Mouse (Mus musculus): Measurements from ENCODE around the gene Car15.

The Car15 gene

GRCm38 (mm10) chr16:17833681-17834399 is 4.3 kb downstream of the Car15 start:
- in situ Hi-C loops (cut with MboI, MseI), result no loop called here

- in situ Hi-C loops (cut with MboI, MseI), result no loop called here
Measured at GRCm38 (mm10) chr16:17833321-17833680, 4.9 kb downstream of the Car15 start.

- in situ Hi-C loops (cut with MboI, MseI), result no loop called here
Measured at GRCm38 (mm10) chr16:17832821-17833220, 5.3 kb downstream of the Car15 start, which contains the start of gene B830017H08Rik. B830017H08Rik (plus strand) TSS chr16:17833121.

GRCm38 (mm10) chr16:17831781-17832180 is 6.4 kb downstream of the Car15 start:
- in situ Hi-C loops (cut with MboI, MseI), result no loop called here

- in situ Hi-C loops (cut with MboI, MseI), result no loop called here
Measured at GRCm38 (mm10) chr16:17830385-17831178, 7.6 kb downstream of the Car15 start.

- in situ Hi-C loops (cut with MboI, MseI), result no loop called here
Measured at GRCm38 (mm10) chr16:17828867-17829266, 9.3 kb downstream of the Car15 start.

GRCm38 (mm10) chr16:17828229-17828628 is 9.9 kb downstream of the Car15 start:
- in situ Hi-C loops (cut with MboI, MseI), result no loop called here

GRCm38 (mm10) chr16:17826500-17826899 is 11.7 kb downstream of the Car15 start:
- in situ Hi-C loops (cut with MboI, MseI), result no loop called here

GRCm38 (mm10) chr16:17816528-17816927 is 21.6 kb downstream of the Car15 start:
- in situ Hi-C loops (cut with MboI, MseI), result no loop called here

GRCm38 (mm10) chr16:17815411-17816402 is 22.5 kb downstream of the Car15 start:
- in situ Hi-C loops (cut with MboI, MseI), result no loop called here

- in situ Hi-C loops (cut with MboI, MseI), result no loop called here
Measured at GRCm38 (mm10) chr16:17813173-17813572, 25.0 kb downstream of the Car15 start.

GRCm38 (mm10) chr16:17812120-17812519 is 26.0 kb downstream of the Car15 start:
- in situ Hi-C loops (cut with MboI, MseI), result no loop called here

GRCm38 (mm10) chr16:17809711-17810110 is 28.5 kb downstream of the Car15 start:
- in situ Hi-C loops (cut with MboI, MseI), result loop anchor here in 1 of 2 experiments (5.0 kb wide), 1 partner anchor 77 kb away; the partner anchor contains the start of gene Med15

GRCm38 (mm10) chr16:17809125-17809524 is 29.0 kb downstream of the Car15 start:
- in situ Hi-C loops (cut with MboI, MseI), result loop anchor here in 1 of 2 experiments (5.0 kb wide), 1 partner anchor 77 kb away; the partner anchor contains the start of gene Med15

GRCm38 (mm10) chr16:17807192-17808009 is 30.8 kb downstream of the Car15 start:
- in situ Hi-C loops (cut with MboI, MseI), result loop anchor here in 1 of 2 experiments (5.0 kb wide), 1 partner anchor 75 kb away; the partner anchor contains the start of gene Med15

- in situ Hi-C loops (cut with MboI, MseI), result loop anchor here in 1 of 2 experiments (5.0 kb wide), 1 partner anchor 74 kb away; the partner anchor contains the start of gene Med15
Measured at GRCm38 (mm10) chr16:17806581-17807191, 31.5 kb downstream of the Car15 start.

GRCm38 (mm10) chr16:17804982-17805381 is 33.2 kb downstream of the Car15 start:
- in situ Hi-C loops (cut with MboI, MseI), result loop anchor here in 1 of 2 experiments (5.0 kb wide), 1 partner anchor 73 kb away; the partner anchor contains the start of gene Med15

GRCm38 (mm10) chr16:17804449-17804912 is 33.7 kb downstream of the Car15 start:
- in situ Hi-C loops (cut with MboI, MseI), result no loop called here

GRCm38 (mm10) chr16:17803675-17804448 is 34.3 kb downstream of the Car15 start:
- in situ Hi-C loops (cut with MboI, MseI), result no loop called here
